Mouse (Mus musculus): ENCODE results near the gene Slain2.

Slain2 gene

GRCm38 (mm10) chr5:72913648-72914557 lies at the start of gene Slain2:
Slain2 (plus strand) TSS chr5:72914304.
- TF ChIP-seq GATA4 (IDR thresholded peaks at IDR 0.05; ENCODE audit: insufficient replicate concordance, low read length), result peak; percentile 4; the same call in 1 of the 2 replicates

- TF ChIP-seq GATA4 (IDR thresholded peaks at IDR 0.05; ENCODE audit: insufficient replicate concordance, low read length), result no peak
These were observed 49.4 kb upstream of the Slain2 start for GRCm38 (mm10) chr5:72864654-72865178.

- TF ChIP-seq GATA4 (IDR thresholded peaks at IDR 0.05; ENCODE audit: insufficient replicate concordance, low read length), result no peak
These were observed 47.7 kb upstream of the Slain2 start for GRCm38 (mm10) chr5:72866260-72866905.

- TF ChIP-seq GATA4 (IDR thresholded peaks at IDR 0.05; ENCODE audit: insufficient replicate concordance, low read length), result no peak
These were observed 47.0 kb upstream of the Slain2 start for GRCm38 (mm10) chr5:72867036-72867672.

- TF ChIP-seq GATA4 (IDR thresholded peaks at IDR 0.05; ENCODE audit: insufficient replicate concordance, low read length), result no peak; the same call in 1 of the 2 replicates
These were observed 45.8 kb upstream of the Slain2 start, which contains the start of gene Tec for GRCm38 (mm10) chr5:72868091-72868875. Tec (minus strand) TSS chr5:72868483.

- no peak for TF ChIP-seq GATA4 (IDR thresholded peaks at IDR 0.05; ENCODE audit: insufficient replicate concordance, low read length)
These were observed 44.1 kb upstream of the Slain2 start for GRCm38 (mm10) chr5:72869779-72870608.

GRCm38 (mm10) chr5:72871114-72871513 lies 43.0 kb upstream of the Slain2 start:
- TF ChIP-seq GATA4 (IDR thresholded peaks at IDR 0.05; ENCODE audit: insufficient replicate concordance, low read length), result no peak

GRCm38 (mm10) chr5:72879736-72880135 lies 34.4 kb upstream of the Slain2 start:
- TF ChIP-seq GATA4 (IDR thresholded peaks at IDR 0.05; ENCODE audit: insufficient replicate concordance, low read length), result no peak

- TF ChIP-seq GATA4 (IDR thresholded peaks at IDR 0.05; ENCODE audit: insufficient replicate concordance, low read length), result no peak
These were observed 32.2 kb upstream of the Slain2 start for GRCm38 (mm10) chr5:72881748-72882411.

- no peak for TF ChIP-seq GATA4 (IDR thresholded peaks at IDR 0.05; ENCODE audit: insufficient replicate concordance, low read length)
These were observed 31.7 kb upstream of the Slain2 start for GRCm38 (mm10) chr5:72882412-72882765.

GRCm38 (mm10) chr5:72883706-72884105 lies 30.4 kb upstream of the Slain2 start:
- TF ChIP-seq GATA4 (IDR thresholded peaks at IDR 0.05; ENCODE audit: insufficient replicate concordance, low read length), result no peak

GRCm38 (mm10) chr5:72886458-72887222 lies 27.5 kb upstream of the Slain2 start:
- TF ChIP-seq GATA4 (IDR thresholded peaks at IDR 0.05; ENCODE audit: insufficient replicate concordance, low read length), result no peak

GRCm38 (mm10) chr5:72888260-72888659 lies 25.8 kb upstream of the Slain2 start:
- TF ChIP-seq GATA4 (IDR thresholded peaks at IDR 0.05; ENCODE audit: insufficient replicate concordance, low read length), result no peak

All from liver, adult (tissue).